Mouse (Mus musculus) olfactory bulb, adult 2 months (tissue): ENCODE data around the gene Cherp.

Experiments
- CTCF ChIP-seq: fragments of 200-500 bp; IDR thresholded peaks from 2 replicates; pipeline ENCODE4 v1.5.1; 2012; ENCODE audit warnings: low read depth, mild to moderate bottlenecking, low read length, moderate library complexity; ENCODE audit not compliant: insufficient read depth
- POLR2A ChIP-seq: fragments of 200-500 bp; IDR thresholded peaks from 2 replicates; pipeline ENCODE4 v1.6.1; 2012; ENCODE audit warnings: mild to moderate bottlenecking, low read depth, low read length, moderate library complexity; ENCODE audit not compliant: insufficient read depth

DNA sequence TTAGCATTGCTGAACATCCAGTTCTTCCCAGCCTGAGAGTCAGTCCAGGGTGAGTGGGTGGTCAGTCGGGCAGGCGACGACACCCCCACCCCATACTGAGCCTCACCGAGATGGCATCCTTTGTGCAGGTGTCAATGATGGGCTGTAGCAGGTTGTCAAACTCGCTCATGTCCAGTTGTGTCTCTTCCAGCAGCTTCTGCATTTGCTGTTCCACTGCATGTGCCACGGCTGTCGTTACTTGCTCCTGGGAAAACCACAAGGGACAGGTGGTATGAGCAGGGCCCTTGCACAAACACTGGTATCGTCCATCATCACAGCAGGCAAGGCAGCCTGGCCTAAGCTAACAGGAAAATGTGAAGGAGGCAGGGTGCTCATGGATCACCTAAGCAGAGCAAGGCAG, 5.0 kb downstream of the Cherp start:
- TF ChIP-seq CTCF (no peak), POLR2A (no peak)
